Comparison of ENCODE assay signal across 11 mouse cellular contexts in the genomic region with DNA sequence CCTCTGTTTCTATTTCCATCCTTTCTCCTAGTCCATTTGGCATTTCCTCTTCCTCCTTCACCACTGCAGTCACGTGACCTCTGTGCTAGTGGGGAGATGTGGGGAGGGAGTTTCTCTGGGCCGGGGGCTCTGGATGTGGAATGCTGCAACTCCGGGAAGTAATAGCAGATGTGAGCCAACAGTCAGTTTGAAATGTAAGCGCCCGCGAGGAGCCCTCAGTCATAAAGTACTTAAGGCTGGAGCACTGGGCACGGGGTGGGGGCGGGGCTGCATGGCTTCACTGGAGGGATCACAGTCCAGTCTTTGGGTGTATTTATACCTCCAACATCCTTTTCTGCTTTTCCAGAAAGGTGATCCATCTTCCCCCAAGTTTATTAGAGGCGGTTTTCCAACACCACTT.
A peak's percentile ranks its signal among the peaks of the same experiment; 100 is the strongest.
DNase-seq lines count a peak whose midpoint lies in the region; ATAC-seq and TF ChIP-seq lines count a peak whose summit lies in the region.
"Had no signal": no experiment of that assay in that cellular context is flagged by ENCODE, and none has a peak within 500 bp of the region (broad histone marks: within the 10 kb centered on the region; RNA-seq: fewer than 3 reads in every experiment).

No protein-coding gene starts in this region.

- DNase-seq in kidney, postnatal 10 days: peak; percentile 52
- no peak for DNase-seq in kidney, adult 11 months
- peak; percentile 74 for DNase-seq in embryonic facial prominence, embryonic 11.5 days (ENCODE audit: low spot score)
- peak; percentile 78 for DNase-seq in limb, embryonic 11.5 days (ENCODE audit: low spot score)
- DNase-seq in gastrocnemius, postnatal 4 days (ENCODE audit: low spot score in 2 of 2): no peak
- DNase-seq: cerebellum, adult 11 months; liver, embryonic 13.5 days; retina, postnatal 1 day had no signal

- H3K79me2 ChIP-seq in C2C12 (ENCODE audit: control insufficient read depth, insufficient read depth): no peaks in the 10 kb centered on the region

- no peak for TF ChIP-seq CTCF in C2C12 (IDR thresholded peaks at IDR 0.05; ENCODE audit: control insufficient read depth, insufficient read depth, insufficient read length)

- H3K27ac ChIP-seq in embryonic facial prominence, embryonic 11.5 days (replicated peaks; ENCODE audit: low read depth, low read length): no peak overlapping the region
- peak overlapping the region; percentile 10; the same call in 1 of the 2 replicates for H3K27ac ChIP-seq in limb, embryonic 11.5 days (replicated peaks; ENCODE audit: low read depth, low read length)
- H3K27ac ChIP-seq: heart, embryonic 15.5 days; liver, embryonic 13.5 days had no signal

- no peaks in the 10 kb centered on the region for H3K36me3 ChIP-seq in C2C12 (ENCODE audit: control insufficient read depth, insufficient read depth)
- H3K36me3 ChIP-seq in embryonic facial prominence, embryonic 11.5 days (replicated peaks; ENCODE audit: control insufficient read depth, insufficient read depth, low read depth, low read length): no peaks in the 10 kb centered on the region
- H3K36me3 ChIP-seq in limb, embryonic 11.5 days (ENCODE audit: control insufficient read depth, insufficient read depth, low read length): no peaks in the 10 kb centered on the region
- H3K36me3 ChIP-seq: heart, embryonic 15.5 days; liver, embryonic 13.5 days had no signal

- no peaks in the 10 kb centered on the region for H3K27me3 ChIP-seq in C2C12 (ENCODE audit: control insufficient read depth, insufficient read depth, insufficient read length)
- no peaks in the 10 kb centered on the region for H3K27me3 ChIP-seq in embryonic facial prominence, embryonic 11.5 days (ENCODE audit: control insufficient read depth, insufficient read depth, low read length)
- no peaks in the 10 kb centered on the region for H3K27me3 ChIP-seq in limb, embryonic 11.5 days (ENCODE audit: control insufficient read depth, insufficient read depth, low read length)
- H3K27me3 ChIP-seq: heart, embryonic 15.5 days; liver, embryonic 13.5 days had no signal

- no peaks in the 10 kb centered on the region for H3K79me3 ChIP-seq in C2C12 (ENCODE audit: low read depth)

- no peak overlapping the region for H3K9ac ChIP-seq in embryonic facial prominence, embryonic 11.5 days (replicated peaks; ENCODE audit: low read length)
- H3K9ac ChIP-seq in limb, embryonic 11.5 days (ENCODE audit: low read length): no peak overlapping the region
- H3K9ac ChIP-seq: heart, embryonic 15.5 days; liver, embryonic 13.5 days had no signal

- H3K9me3 ChIP-seq in embryonic facial prominence, embryonic 11.5 days (replicated peaks; ENCODE audit: control insufficient read depth, low read length): no peaks in the 10 kb centered on the region
- no peaks in the 10 kb centered on the region for H3K9me3 ChIP-seq in limb, embryonic 11.5 days (ENCODE audit: control insufficient read depth, low read length)
- H3K9me3 ChIP-seq: heart, embryonic 15.5 days; liver, embryonic 13.5 days had no signal

- no peak for ATAC-seq in embryonic facial prominence, embryonic 11.5 days (replicated peaks; ENCODE audit: insufficient number of reproducible peaks, low FRiP score, low TSS enrichment, low read depth)
- ATAC-seq in limb, embryonic 11.5 days (ENCODE audit: insufficient number of reproducible peaks, low FRiP score, low TSS enrichment, low read depth): peak; percentile 77
- no peak for ATAC-seq in cerebellum, adult (ENCODE audit: insufficient number of reproducible peaks, low FRiP score, low TSS enrichment)

- no peak overlapping the region for H3K4me3 ChIP-seq in C2C12 (ENCODE audit: insufficient read depth, poor library complexity, severe bottlenecking)
- H3K4me3 ChIP-seq in embryonic facial prominence, embryonic 11.5 days (ENCODE audit: low read depth, low read length): no peak overlapping the region
- H3K4me3 ChIP-seq in limb, embryonic 11.5 days (ENCODE audit: low read depth, low read length): no peak overlapping the region
- H3K4me3 ChIP-seq: heart, embryonic 15.5 days; liver, embryonic 13.5 days had no signal

- 46% methylated on average over 9 of the region's 9 CpGs for WGBS in embryonic facial prominence, embryonic 11.5 days
- 12% methylated on average over 9 of the region's 9 CpGs for WGBS in limb, embryonic 11.5 days

- no peak overlapping the region for H3K4me2 ChIP-seq in embryonic facial prominence, embryonic 11.5 days (ENCODE audit: low read depth, low read length)
- 0 out of 2 replicates have a peak overlapping the region, but pooled peaks have one; percentile 12 for H3K4me2 ChIP-seq in limb, embryonic 11.5 days (ENCODE audit: low read depth, severe bottlenecking)
- H3K4me2 ChIP-seq: heart, embryonic 15.5 days; liver, embryonic 13.5 days had no signal

- H3K4me1 ChIP-seq in embryonic facial prominence, embryonic 11.5 days (ENCODE audit: control insufficient read depth, insufficient read depth, low read length): no peaks in the 10 kb centered on the region
- H3K4me1 ChIP-seq in limb, embryonic 11.5 days (ENCODE audit: control insufficient read depth, insufficient read depth, low read length): peaks cover 48% of the 10 kb centered on the region
- H3K4me1 ChIP-seq: heart, embryonic 15.5 days; liver, embryonic 13.5 days had no signal

- no peak overlapping the region for H3ac ChIP-seq in C2C12 (ENCODE audit: control insufficient read depth, insufficient read length, low read depth)

TF ChIP-seq in C2C12, 6 proteins besides CTCF, POLR2A, EP300 and RAD21:
- TF ChIP-seq USF1 (IDR thresholded peaks at IDR 0.05; ENCODE audit: low read depth): peak; percentile 45
- no peak for TF ChIP-seq MAX (IDR thresholded peaks at IDR 0.05)
- TF ChIP-seq MYOD1 (IDR thresholded peaks at IDR 0.05; ENCODE audit: control insufficient read depth, insufficient read length, low read depth): no peak
- TF ChIP-seq FOSL1 (IDR thresholded peaks at IDR 0.05; ENCODE audit: insufficient read depth, low read length, poor library complexity, severe bottlenecking): no peak
- no peak for TF ChIP-seq MYOG (IDR thresholded peaks at IDR 0.05; ENCODE audit: control insufficient read depth, extremely low read depth, insufficient read length)
- TF ChIP-seq CEBPB (IDR thresholded peaks at IDR 0.05; ENCODE audit: low read depth): no peak

Comparison
In these comparisons a context has a peak if more than half of its experiments do, and no peak if none do; other contexts are left out.
1. DNase-seq: peak in kidney, postnatal 10 days (single experiment), embryonic facial prominence, embryonic 11.5 days (single experiment) and limb, embryonic 11.5 days (single experiment); none in kidney, adult 11 months (single experiment) and gastrocnemius, postnatal 4 days (0 of 2).